Mouse (Mus musculus): ENCODE data around the gene Dpp4. TPM values are rescaled to one million over a fixed set of nuclear protein-coding genes. Genes with fewer than 3 reads are reported as not detected.
A peak's percentile ranks its signal among the peaks of the same experiment; 100 is the strongest.

Dpp4 gene
- polyA plus RNA-seq, 1 experiment from 2014 or later: 1.3 TPM

- Histone ChIP-seq H3K9me3 (ENCODE audit: control insufficient read depth, low read length) (no peaks in the 10 kb centered on the region), H3K9ac (replicated peaks; ENCODE audit: low read depth, low read length) (no peak overlapping the region), H3K27ac (ENCODE audit: low read length) (no peak overlapping the region), H3K4me1 (replicated peaks; ENCODE audit: control insufficient read depth, insufficient read depth, low read length) (peaks cover 3% of the 10 kb centered on the region; the same call in 1 of the 2 replicates), H3K4me2 (ENCODE audit: low read length) (no peak overlapping the region), H3K36me3 (ENCODE audit: control insufficient read depth, insufficient read depth) (no peaks in the 10 kb centered on the region), H3K4me3 (replicated peaks; ENCODE audit: low read length) (no peak overlapping the region), H3K27me3 (replicated peaks; ENCODE audit: control insufficient read depth, insufficient read depth, low read length) (no peaks in the 10 kb centered on the region)
- WGBS: 43% methylated on average over 11 of the region's 11 CpGs
- ATAC-seq: no peak
These were observed 38.3 kb downstream of the Dpp4 start for GRCm38 (mm10) chr2:62373692-62374091.

DNA sequence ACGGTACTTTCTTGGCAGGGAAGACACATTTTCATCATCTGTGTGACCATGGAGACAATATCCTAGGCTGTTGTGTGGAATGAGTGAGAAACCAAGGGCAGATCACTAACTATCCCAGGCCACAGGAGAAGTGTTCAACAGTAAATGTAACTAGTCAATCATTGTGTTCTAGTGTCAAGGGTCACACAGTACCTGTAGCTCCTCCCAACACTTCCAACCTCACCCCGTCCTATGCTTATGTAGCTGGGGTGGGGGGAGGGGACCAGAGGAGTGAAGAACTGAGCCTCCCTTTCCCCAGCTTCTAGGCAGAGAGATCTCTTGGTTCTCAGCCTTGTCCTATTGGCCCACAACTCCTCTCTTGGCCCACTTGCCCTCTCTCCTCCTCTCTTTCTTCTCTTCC is 42.0 kb downstream of the Dpp4 start:
- peaks cover 3% of the 10 kb centered on the region; the same call in 1 of the 2 replicates for H3K4me1 ChIP-seq (replicated peaks; ENCODE audit: control insufficient read depth, insufficient read depth, low read length)
- no peak overlapping the region for H3K9ac ChIP-seq (replicated peaks; ENCODE audit: low read depth, low read length)
- H3K27me3 ChIP-seq (replicated peaks; ENCODE audit: control insufficient read depth, insufficient read depth, low read length): no peaks in the 10 kb centered on the region
- H3K9me3 ChIP-seq (ENCODE audit: control insufficient read depth, low read length): no peaks in the 10 kb centered on the region
- H3K36me3 ChIP-seq (ENCODE audit: control insufficient read depth, insufficient read depth): no peaks in the 10 kb centered on the region
- no peak overlapping the region for H3K27ac ChIP-seq (ENCODE audit: low read length)
- no peak overlapping the region for H3K4me2 ChIP-seq (ENCODE audit: low read length)
- ATAC-seq: no peak
- WGBS: 80% methylated on average over 2 of the region's 2 CpGs
- H3K4me3 ChIP-seq (replicated peaks; ENCODE audit: low read length): no peak overlapping the region

GRCm38 (mm10) chr2:62368349-62369053 is 43.5 kb downstream of the Dpp4 start:
- no peak overlapping the region for H3K9ac ChIP-seq (replicated peaks; ENCODE audit: low read depth, low read length)
- no peaks in the 10 kb centered on the region for H3K4me1 ChIP-seq (replicated peaks; ENCODE audit: control insufficient read depth, insufficient read depth, low read length)
- no peaks in the 10 kb centered on the region for H3K36me3 ChIP-seq (ENCODE audit: control insufficient read depth, insufficient read depth)
- H3K4me2 ChIP-seq (ENCODE audit: low read length): no peak overlapping the region
- no peaks in the 10 kb centered on the region for H3K27me3 ChIP-seq (replicated peaks; ENCODE audit: control insufficient read depth, insufficient read depth, low read length)
- H3K9me3 ChIP-seq (ENCODE audit: control insufficient read depth, low read length): no peaks in the 10 kb centered on the region
- 61% methylated on average over 5 of the region's 5 CpGs for WGBS
- H3K4me3 ChIP-seq (replicated peaks; ENCODE audit: low read length): no peak overlapping the region
- ATAC-seq: peak; percentile 55; the same call in 1 of the 2 replicates
- no peak overlapping the region for H3K27ac ChIP-seq (ENCODE audit: low read length)

DNA sequence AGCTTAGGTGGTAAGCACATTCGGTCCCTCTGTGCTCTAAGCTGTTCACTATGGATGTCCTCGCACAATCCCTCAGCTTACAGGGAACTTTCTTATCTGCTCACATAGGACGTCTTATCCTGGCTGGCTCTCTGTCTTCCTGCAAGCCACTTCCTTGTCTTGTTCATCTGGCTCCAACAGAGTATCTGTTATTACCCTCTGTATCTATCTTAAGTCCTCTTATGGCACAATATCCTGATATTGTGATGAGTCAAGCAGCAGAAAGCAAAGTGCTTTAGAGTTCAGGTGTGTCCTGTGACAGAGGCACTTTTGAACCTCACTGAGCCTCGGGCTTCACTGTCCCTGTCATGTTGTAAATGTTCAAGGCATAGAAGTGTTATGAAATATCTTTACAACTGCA is 48.4 kb downstream of the Dpp4 start:
- H3K27ac ChIP-seq (ENCODE audit: low read length): no peak overlapping the region
- no peaks in the 10 kb centered on the region for H3K27me3 ChIP-seq (replicated peaks; ENCODE audit: control insufficient read depth, insufficient read depth, low read length)

GRCm38 (mm10) chr2:62362211-62362610 is 49.8 kb downstream of the Dpp4 start:
- H3K4me2 ChIP-seq (ENCODE audit: low read length): no peak overlapping the region
- no peak overlapping the region for H3K9ac ChIP-seq (replicated peaks; ENCODE audit: low read depth, low read length)
- no peak overlapping the region for H3K27ac ChIP-seq (ENCODE audit: low read length)
- no peaks in the 10 kb centered on the region for H3K9me3 ChIP-seq (ENCODE audit: control insufficient read depth, low read length)
- H3K4me1 ChIP-seq (replicated peaks; ENCODE audit: control insufficient read depth, insufficient read depth, low read length): peaks cover 16% of the 10 kb centered on the region
- no peaks in the 10 kb centered on the region for H3K36me3 ChIP-seq (ENCODE audit: control insufficient read depth, insufficient read depth)
- no peaks in the 10 kb centered on the region for H3K27me3 ChIP-seq (replicated peaks; ENCODE audit: control insufficient read depth, insufficient read depth, low read length)
- WGBS: 81% methylated on average over 9 of the region's 9 CpGs
- no peak overlapping the region for H3K4me3 ChIP-seq (replicated peaks; ENCODE audit: low read length)
- ATAC-seq: no peak

More for the DNA sequence above, 48.4 kb downstream of the Dpp4 start:
- H3K9ac ChIP-seq (replicated peaks; ENCODE audit: low read depth, low read length): no peak overlapping the region
- 89% methylated on average over 4 of the region's 4 CpGs for WGBS
- H3K4me3 ChIP-seq (replicated peaks; ENCODE audit: low read length): no peak overlapping the region
- no peak for ATAC-seq
- H3K36me3 ChIP-seq (ENCODE audit: control insufficient read depth, insufficient read depth): no peaks in the 10 kb centered on the region
- H3K9me3 ChIP-seq (ENCODE audit: control insufficient read depth, low read length): no peaks in the 10 kb centered on the region
- H3K4me1 ChIP-seq (replicated peaks; ENCODE audit: control insufficient read depth, insufficient read depth, low read length): peaks cover 16% of the 10 kb centered on the region
- no peak overlapping the region for H3K4me2 ChIP-seq (ENCODE audit: low read length)

DNA sequence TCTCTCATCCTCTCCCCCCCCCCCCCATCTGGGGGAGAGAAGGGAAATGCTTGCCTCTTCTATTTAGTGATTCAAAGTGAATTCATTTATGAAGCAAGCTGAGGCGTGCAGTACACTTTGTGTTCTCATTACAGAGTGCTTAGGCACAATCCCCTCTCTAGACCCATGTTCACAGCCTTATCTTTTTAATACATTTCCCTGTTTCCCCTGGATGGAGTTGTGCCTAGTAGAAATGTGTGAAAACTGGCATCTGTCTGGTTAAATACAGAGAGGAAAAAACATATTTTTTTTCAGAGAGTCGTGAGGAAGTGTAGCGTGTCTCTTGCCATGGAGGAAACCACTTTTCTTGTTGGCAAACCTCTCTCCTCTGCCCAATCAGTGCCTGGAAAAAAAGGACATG is 50.5 kb downstream of the Dpp4 start:
- Histone ChIP-seq H3K4me3 (replicated peaks; ENCODE audit: low read length) (no peak overlapping the region), H3K36me3 (ENCODE audit: control insufficient read depth, insufficient read depth) (no peaks in the 10 kb centered on the region), H3K4me1 (replicated peaks; ENCODE audit: control insufficient read depth, insufficient read depth, low read length) (peaks cover 16% of the 10 kb centered on the region), H3K9me3 (ENCODE audit: control insufficient read depth, low read length) (no peaks in the 10 kb centered on the region), H3K9ac (replicated peaks; ENCODE audit: low read depth, low read length) (no peak overlapping the region), H3K27me3 (replicated peaks; ENCODE audit: control insufficient read depth, insufficient read depth, low read length) (no peaks in the 10 kb centered on the region), H3K4me2 (ENCODE audit: low read length) (no peak overlapping the region), H3K27ac (ENCODE audit: low read length) (peak overlapping the region; percentile 64)
- 47% methylated on average over 3 of the region's 3 CpGs for WGBS
- ATAC-seq: peak; percentile 77

DNA sequence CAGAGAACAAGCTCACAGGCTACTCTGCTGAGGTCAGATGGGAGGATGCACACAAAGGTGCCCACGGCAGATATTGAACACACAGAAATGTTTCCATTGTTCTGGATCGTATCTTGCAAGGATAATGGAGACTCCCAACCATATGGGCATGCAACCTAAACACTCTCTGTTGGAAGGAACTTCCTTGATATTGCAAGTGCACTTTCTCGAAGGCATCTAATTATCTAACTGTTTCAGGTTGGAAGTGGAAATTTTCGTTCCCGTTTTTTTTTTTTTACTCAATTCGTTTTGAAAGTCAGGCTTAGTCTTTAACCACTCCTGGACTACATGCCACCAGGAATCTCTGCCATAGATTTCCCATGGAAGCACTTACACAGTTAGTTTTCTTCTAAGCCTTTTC is 51.2 kb downstream of the Dpp4 start:
- peak overlapping the region; percentile 71 for H3K27ac ChIP-seq (ENCODE audit: low read length)
- no peaks in the 10 kb centered on the region for H3K27me3 ChIP-seq (replicated peaks; ENCODE audit: control insufficient read depth, insufficient read depth, low read length)
- no peak for ATAC-seq
- no peak overlapping the region for H3K9ac ChIP-seq (replicated peaks; ENCODE audit: low read depth, low read length)
- H3K9me3 ChIP-seq (ENCODE audit: control insufficient read depth, low read length): no peaks in the 10 kb centered on the region
- no peaks in the 10 kb centered on the region for H3K36me3 ChIP-seq (ENCODE audit: control insufficient read depth, insufficient read depth)
- peaks cover 17% of the 10 kb centered on the region for H3K4me1 ChIP-seq (replicated peaks; ENCODE audit: control insufficient read depth, insufficient read depth, low read length)
- WGBS: 71% methylated on average over 6 of the region's 6 CpGs
- H3K4me2 ChIP-seq (ENCODE audit: low read length): no peak overlapping the region
- no peak overlapping the region for H3K4me3 ChIP-seq (replicated peaks; ENCODE audit: low read length)

GRCm38 (mm10) chr2:62357259-62357658 is 54.8 kb downstream of the Dpp4 start:
- WGBS: 85% methylated on average over 7 of the region's 7 CpGs
- no peak for ATAC-seq
- peaks cover 20% of the 10 kb centered on the region for H3K4me1 ChIP-seq (replicated peaks; ENCODE audit: control insufficient read depth, insufficient read depth, low read length)
- no peak overlapping the region for H3K9ac ChIP-seq (replicated peaks; ENCODE audit: low read depth, low read length)
- no peak overlapping the region for H3K4me3 ChIP-seq (replicated peaks; ENCODE audit: low read length)
- H3K9me3 ChIP-seq (ENCODE audit: control insufficient read depth, low read length): no peaks in the 10 kb centered on the region
- H3K36me3 ChIP-seq (ENCODE audit: control insufficient read depth, insufficient read depth): no peaks in the 10 kb centered on the region
- no peak overlapping the region for H3K27ac ChIP-seq (ENCODE audit: low read length)
- H3K4me2 ChIP-seq (ENCODE audit: low read length): no peak overlapping the region
- no peaks in the 10 kb centered on the region for H3K27me3 ChIP-seq (replicated peaks; ENCODE audit: control insufficient read depth, insufficient read depth, low read length)

GRCm38 (mm10) chr2:62356606-62357005 is 55.4 kb downstream of the Dpp4 start:
- H3K27ac ChIP-seq (ENCODE audit: low read length): no peak overlapping the region
- no peaks in the 10 kb centered on the region for H3K9me3 ChIP-seq (ENCODE audit: control insufficient read depth, low read length)
- WGBS: 79% methylated on average over 14 of the region's 14 CpGs
- H3K27me3 ChIP-seq (replicated peaks; ENCODE audit: control insufficient read depth, insufficient read depth, low read length): no peaks in the 10 kb centered on the region
- ATAC-seq: 0 out of 2 replicates have a peak, but pooled peaks have one; percentile 2
- peaks cover 15% of the 10 kb centered on the region for H3K4me1 ChIP-seq (replicated peaks; ENCODE audit: control insufficient read depth, insufficient read depth, low read length)
- no peak overlapping the region for H3K4me3 ChIP-seq (replicated peaks; ENCODE audit: low read length)
- H3K4me2 ChIP-seq (ENCODE audit: low read length): no peak overlapping the region
- H3K9ac ChIP-seq (replicated peaks; ENCODE audit: low read depth, low read length): no peak overlapping the region
- H3K36me3 ChIP-seq (ENCODE audit: control insufficient read depth, insufficient read depth): no peaks in the 10 kb centered on the region
